Mouse (Mus musculus) myocyte (in vitro differentiated cells): ENCODE measurements at regions not wholly inside any gene's neighbourhood (a gene's known extent, or its start where the extent isn't known, plus 50 kb on each side); places are given as distances from the start of the nearest gene placed in this dataset.

ENCODE experiments used
- CEBPB ChIP-seq: IDR thresholded peaks from 2 replicates; pipeline ENCODE4 v1.6.1; 2011; ENCODE audit warnings: mild to moderate bottlenecking, moderate library complexity; ENCODE audit not compliant: poor library complexity, insufficient read depth, severe bottlenecking
- MAX ChIP-seq: IDR thresholded peaks from one replicate; pipeline ENCODE4 v1.6.1; 2011; ENCODE audit warnings: low read depth, mild to moderate bottlenecking, control low read depth
- POLR2A ChIP-seq: IDR thresholded peaks from one replicate; pipeline ENCODE4 v1.6.1; 2011; ENCODE audit warnings: low read depth, mild to moderate bottlenecking, control low read depth, moderate library complexity; ENCODE audit not compliant: insufficient read length
- POLR2AphosphoS2 ChIP-seq: IDR thresholded peaks from one replicate; pipeline ENCODE4 v1.6.1; 2011; ENCODE audit warnings: low read depth, control low read depth; ENCODE audit not compliant: insufficient read length
- REST ChIP-seq: IDR thresholded peaks from one replicate; pipeline ENCODE4 v1.6.1; 2011; ENCODE audit warnings: mild to moderate bottlenecking, control low read depth, moderate library complexity; ENCODE audit not compliant: insufficient read depth, insufficient read length

DNA sequence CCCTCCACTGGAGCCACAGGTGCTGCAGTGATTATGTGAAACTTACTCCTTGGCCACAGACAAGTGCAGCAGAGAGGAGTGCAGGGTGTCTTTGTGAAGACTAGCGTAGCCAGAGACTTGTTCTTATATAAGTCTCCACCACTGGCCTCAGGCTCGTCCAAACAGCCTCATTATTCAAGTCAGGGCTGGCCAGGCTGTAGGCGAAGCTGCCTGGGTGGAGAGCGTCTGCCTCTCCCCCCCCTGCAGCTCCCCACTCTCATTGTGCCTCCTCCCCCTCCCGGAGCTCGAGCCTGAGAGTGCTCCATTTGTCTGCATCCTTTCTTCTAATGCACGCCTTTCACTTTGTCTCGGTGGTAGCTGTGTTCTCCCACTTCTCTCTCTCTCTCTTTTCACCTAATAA is 279.1 kb downstream of the Rngtt start:
- no peak for TF ChIP-seq MAX
- no peak for TF ChIP-seq POLR2AphosphoS2
- TF ChIP-seq POLR2A: no peak
- no peak for TF ChIP-seq REST
- no peak for TF ChIP-seq CEBPB
